Mouse (Mus musculus) liver, adult 2 months (tissue): ENCODE measurements around the gene Plekhb1. TPM values are rescaled to one million over a fixed set of nuclear protein-coding genes. Genes with fewer than 3 reads are reported as not detected.

Source experiments
- DNase-seq: peaks from one replicate; pipeline ENCODE4 v3.0.0-alpha.2; 2011; ENCODE audit warnings: low read depth, low spot score; ENCODE audit errors: extremely low read depth
- H3K27ac ChIP-seq: fragments of 200-500 bp; replicated peaks from 2 replicates; pipeline ENCODE4 v1.5.1; 2012; ENCODE audit warnings: low read depth, mild to moderate bottlenecking, control low read depth, inconsistent platforms, low read length; ENCODE audit not compliant: insufficient read depth
- H3K27me3 ChIP-seq: fragments of 200-500 bp; 2 replicates; pipeline ENCODE4 v1.6.1; 2012; ENCODE audit warnings: mild to moderate bottlenecking, moderate library complexity, low read length, inconsistent platforms; ENCODE audit not compliant: control insufficient read depth, insufficient read depth
- H3K36me3 ChIP-seq: fragments of 200-500 bp; 2 replicates; pipeline ENCODE4 v1.6.1; 2012; ENCODE audit warnings: low read length, inconsistent platforms; ENCODE audit not compliant: control insufficient read depth, insufficient read depth
- H3K4me1 ChIP-seq: fragments of 200-500 bp; 2 replicates; pipeline ENCODE4 v1.6.1; 2011; ENCODE audit warnings: low read length; ENCODE audit not compliant: control insufficient read depth, insufficient read depth
- H3K4me3 ChIP-seq: fragments of 200-500 bp; 2 replicates; pipeline ENCODE4 v1.5.1; 2011; ENCODE audit warnings: low read depth, mild to moderate bottlenecking, control low read depth, low read length, moderate library complexity; ENCODE audit not compliant: insufficient read depth
- H3K79me2 ChIP-seq: fragments of 200-500 bp; 2 replicates; pipeline ENCODE4 v1.6.1; 2012; ENCODE audit warnings: inconsistent platforms, mild to moderate bottlenecking, low read length, moderate library complexity; ENCODE audit not compliant: control insufficient read depth, insufficient read depth
- H3K9ac ChIP-seq: fragments of 200-500 bp; 2 replicates; pipeline ENCODE4 v1.6.1; 2012; ENCODE audit warnings: low read depth, mild to moderate bottlenecking, control low read depth, inconsistent platforms, low read length
- CTCF ChIP-seq: fragments of 200-500 bp; IDR thresholded peaks from 2 replicates; pipeline ENCODE4 v1.5.1; 2011; ENCODE audit warnings: low read depth, low read length, control low read depth
- POLR2A ChIP-seq: fragments of 200-500 bp; IDR thresholded peaks from 2 replicates; pipeline ENCODE4 v1.6.1; 2011; ENCODE audit warnings: low read length, control low read depth; ENCODE audit not compliant: insufficient read depth; ENCODE audit errors: extremely low read depth
- WGBS: fragments of 180-500 bp; shearing (Covaris S2); methylation state at CpG from one replicate; pipeline ENCODE4 v1.1.7; 2018; 5-methylcytosine and 5-hydroxymethylcytosine counted together
- polyA plus RNA-seq: library from polyadenylated mRNA; depleted of rRNA; stranded (reverse); fragments of >200 nt; gene quantifications from 2 replicates; pipeline ENCODE4 v1.2.3, GENCODE M21; 2012
- total RNA-seq: library from RNA; depleted of rRNA; stranded (reverse); fragments of >200 nt; gene quantifications from 2 replicates; pipeline ENCODE4 v1.2.3, GENCODE M21; 2014

Gene Plekhb1
- total and polyA plus RNA-seq, 2 experiments: 10.4 to 37.6 TPM

GRCm38 (mm10) chr7:100678948-100679880 lies 17.0 kb upstream of the Plekhb1 start:
- Histone ChIP-seq H3K79me2 (no peaks in the 10 kb centered on the region), H3K27ac (no peak overlapping the region), H3K9ac (no peak overlapping the region), H3K36me3 (no peaks in the 10 kb centered on the region), H3K27me3 (no peaks in the 10 kb centered on the region), H3K4me3 (no peak overlapping the region), H3K4me1 (no peaks in the 10 kb centered on the region)
- TF ChIP-seq POLR2A (no peak), CTCF (no peak)
- DNase-seq: no peak
- WGBS: 53% methylated on average over 15 of the region's 15 CpGs

GRCm38 (mm10) chr7:100678052-100678451 lies 15.8 kb upstream of the Plekhb1 start:
- no peaks in the 10 kb centered on the region for H3K27me3 ChIP-seq
- H3K27ac ChIP-seq: no peak overlapping the region
- H3K4me1 ChIP-seq: no peaks in the 10 kb centered on the region
- H3K36me3 ChIP-seq: no peaks in the 10 kb centered on the region
- no peak for DNase-seq
- H3K4me3 ChIP-seq: no peak overlapping the region
- H3K9ac ChIP-seq: no peak overlapping the region
- no peaks in the 10 kb centered on the region for H3K79me2 ChIP-seq
- WGBS: 89% methylated on average over 5 of the region's 5 CpGs
- no peak for TF ChIP-seq POLR2A
- TF ChIP-seq CTCF: no peak

- Histone ChIP-seq H3K27me3 (no peaks in the 10 kb centered on the region), H3K9ac (no peak overlapping the region), H3K79me2 (no peaks in the 10 kb centered on the region), H3K36me3 (no peaks in the 10 kb centered on the region), H3K27ac (no peak overlapping the region), H3K4me3 (no peak overlapping the region), H3K4me1 (no peaks in the 10 kb centered on the region)
- no peak for DNase-seq
- 92% methylated on average over 2 of the region's 2 CpGs for WGBS
- TF ChIP-seq CTCF: no peak
These were observed 12.7 kb upstream of the Plekhb1 start for GRCm38 (mm10) chr7:100674941-100675340.

- no peaks in the 10 kb centered on the region for H3K4me1 ChIP-seq
- no peak overlapping the region for H3K9ac ChIP-seq
- WGBS: 61% methylated on average over 7 of the region's 7 CpGs
- DNase-seq: no peak
- H3K27ac ChIP-seq: no peak overlapping the region
- no peak overlapping the region for H3K4me3 ChIP-seq
- H3K36me3 ChIP-seq: no peaks in the 10 kb centered on the region
- H3K79me2 ChIP-seq: no peaks in the 10 kb centered on the region
- no peaks in the 10 kb centered on the region for H3K27me3 ChIP-seq
- TF ChIP-seq POLR2A (no peak), CTCF (no peak)
These were observed 11.2 kb upstream of the Plekhb1 start for GRCm38 (mm10) chr7:100673452-100673851.

GRCm38 (mm10) chr7:100670646-100671045 lies 8.4 kb upstream of the Plekhb1 start:
- no peaks in the 10 kb centered on the region for H3K36me3 ChIP-seq
- no peak for DNase-seq
- H3K9ac ChIP-seq: no peak overlapping the region
- no peaks in the 10 kb centered on the region for H3K27me3 ChIP-seq
- TF ChIP-seq CTCF (no peak), POLR2A (no peak)
- 86% methylated on average over 5 of the region's 5 CpGs for WGBS
- no peak overlapping the region for H3K27ac ChIP-seq
- no peaks in the 10 kb centered on the region for H3K4me1 ChIP-seq
- no peaks in the 10 kb centered on the region for H3K79me2 ChIP-seq
- H3K4me3 ChIP-seq: no peak overlapping the region

- Histone ChIP-seq H3K4me3 (no peak overlapping the region), H3K4me1 (no peaks in the 10 kb centered on the region), H3K27me3 (no peaks in the 10 kb centered on the region), H3K27ac (no peak overlapping the region), H3K9ac (no peak overlapping the region), H3K79me2 (no peaks in the 10 kb centered on the region), H3K36me3 (no peaks in the 10 kb centered on the region)
- WGBS: 70% methylated on average over 11 of the region's 11 CpGs
- no peak for DNase-seq
- TF ChIP-seq POLR2A: no peak
- TF ChIP-seq CTCF: no peak
These were observed 1.6 kb upstream of the Plekhb1 start for GRCm38 (mm10) chr7:100663729-100664304.
